Mouse (Mus musculus): ENCODE data around the gene Map3k3. TPM values are rescaled to one million over a fixed set of nuclear protein-coding genes. Genes with fewer than 3 reads are reported as not detected.
"Not testable (repeated sequence)": the region's sequence is repeated elsewhere in the genome, so short reads cannot be mapped to it uniquely, and the experiment has no call there.

The Map3k3 gene
- polyA plus RNA-seq, 1 experiment from 2014 or later, result 43.9 TPM

- ChIA-PET POLR2A (interaction anchor here (0.5 kb wide), 1 partner anchor 30 kb away, joined by 4 read pairs; no protein-coding TSS in a partner anchor), CTCF (no interaction called here)
- TF ChIP-seq CTCF (IDR thresholded peaks at IDR 0.05), result no peak
- ATAC-seq (no peak), DNase-seq (ENCODE audit: low read depth, low spot score) (no peak)
- no peaks in the 10 kb centered on the region for H3K27me3 ChIP-seq
- in situ Hi-C loops (cut with MboI; ENCODE audit: low pct_unique_long_range_greater_than_20kb), result no loop called here
These were observed 29.1 kb upstream of the Map3k3 start for GRCm38 (mm10) chr11:106055341-106055740.

- in situ Hi-C loops (cut with MboI; ENCODE audit: low pct_unique_long_range_greater_than_20kb), result no loop called here
These were observed 27.5 kb upstream of the Map3k3 start for GRCm38 (mm10) chr11:106056819-106057491.

GRCm38 (mm10) chr11:106058020-106058419 lies 26.4 kb upstream of the Map3k3 start:
- TF ChIP-seq CTCF (IDR thresholded peaks at IDR 0.05), result no peak
- H3K27me3 ChIP-seq, result no peaks in the 10 kb centered on the region
- DNase-seq (ENCODE audit: low read depth, low spot score) (no peak), ATAC-seq (no peak)
- in situ Hi-C loops (cut with MboI; ENCODE audit: low pct_unique_long_range_greater_than_20kb), result no loop called here
- ChIA-PET CTCF (no interaction called here), POLR2A (no interaction called here)

More at GRCm38 (mm10) chr11:106056819-106057491, 27.5 kb upstream of the Map3k3 start:
- ChIA-PET CTCF (no interaction called here), POLR2A (no interaction called here)
- H3K27me3 ChIP-seq, result no peaks in the 10 kb centered on the region
- TF ChIP-seq CTCF (IDR thresholded peaks at IDR 0.05), result no peak
- DNase-seq (ENCODE audit: low read depth, low spot score), result no peak
- no peak for ATAC-seq

GRCm38 (mm10) chr11:106060549-106060948 lies 23.9 kb upstream of the Map3k3 start:
- TF ChIP-seq CTCF (IDR thresholded peaks at IDR 0.05), result no peak
- in situ Hi-C loops (cut with MboI; ENCODE audit: low pct_unique_long_range_greater_than_20kb), result no loop called here
- no peak for ATAC-seq

DNA sequence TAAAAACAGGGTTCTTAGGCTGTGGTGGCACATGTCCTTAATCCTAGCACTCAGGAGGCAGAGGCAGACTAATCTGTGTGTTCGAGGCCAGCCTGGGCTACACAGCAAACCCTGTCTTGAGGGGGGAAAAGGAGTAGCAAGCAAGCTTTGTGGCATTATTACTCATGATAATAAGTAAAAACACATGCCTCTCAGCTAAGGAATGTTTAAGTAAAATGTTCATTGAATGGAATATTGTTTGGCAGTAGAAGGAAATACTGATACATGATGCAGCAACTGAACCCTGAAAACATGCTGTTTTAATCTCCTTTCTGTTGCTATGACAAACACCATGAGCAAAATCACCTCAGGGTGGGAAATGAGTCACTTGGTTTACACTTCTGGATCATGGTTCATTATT lies 23.1 kb upstream of the Map3k3 start:
- no peak for ATAC-seq
- no peaks in the 10 kb centered on the region for H3K27me3 ChIP-seq
- DNase-seq (ENCODE audit: low read depth, low spot score), result no peak
- in situ Hi-C loops (cut with MboI; ENCODE audit: low pct_unique_long_range_greater_than_20kb), result no loop called here
- ChIA-PET CTCF (interaction anchor here (1.4 to 2.0 kb wide), 3 partner anchors 8 to 134 kb away, joined by 3 to 6 read pairs (median 4); no protein-coding TSS in a partner anchor), POLR2A (no interaction called here)
- TF ChIP-seq CTCF (IDR thresholded peaks at IDR 0.05), result no peak

More at GRCm38 (mm10) chr11:106060549-106060948, 23.9 kb upstream of the Map3k3 start:
- CTCF ChIA-PET, result interaction anchor here (2.0 kb wide), 1 partner anchor 36 kb away, joined by 4 read pairs; no protein-coding TSS in a partner anchor
- H3K27me3 ChIP-seq, result no peaks in the 10 kb centered on the region
- DNase-seq (ENCODE audit: low read depth, low spot score), result no peak
- POLR2A ChIA-PET, result no interaction called here

DNA sequence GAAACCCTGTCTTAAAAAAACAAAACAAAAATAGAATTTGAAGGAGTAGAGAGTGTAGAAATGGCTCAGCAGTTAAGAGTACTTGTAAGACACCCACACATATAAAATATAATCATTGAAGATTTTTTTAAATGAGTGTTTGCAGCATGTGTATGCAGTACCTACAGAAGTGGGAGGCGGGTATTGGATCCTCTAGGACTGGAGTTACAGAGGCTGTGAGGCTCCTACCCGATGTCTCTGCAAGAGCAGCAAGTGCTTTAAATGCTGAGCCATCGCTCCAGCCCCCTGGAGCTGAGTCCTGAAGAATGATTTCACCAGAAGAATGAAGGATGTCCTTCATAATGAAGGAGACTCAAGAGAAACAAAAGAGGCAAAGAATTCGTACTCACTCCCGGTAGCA lies 20.7 kb upstream of the Map3k3 start:
- POLR2A ChIA-PET, result interaction anchor here (0.6 kb wide), 1 partner anchor 22 kb away, joined by 3 read pairs; no protein-coding TSS in a partner anchor
- TF ChIP-seq CTCF (IDR thresholded peaks at IDR 0.05), result no peak
- DNase-seq (ENCODE audit: low read depth, low spot score) (no peak), ATAC-seq (no peak)
- CTCF ChIA-PET, result no interaction called here
- in situ Hi-C loops (cut with MboI; ENCODE audit: low pct_unique_long_range_greater_than_20kb), result no loop called here
- H3K27me3 ChIP-seq, result no peaks in the 10 kb centered on the region

- no peaks in the 10 kb centered on the region for H3K27me3 ChIP-seq
- no peak for TF ChIP-seq CTCF (IDR thresholded peaks at IDR 0.05)
- POLR2A ChIA-PET, result no interaction called here
- no peak for ATAC-seq
- in situ Hi-C loops (cut with MboI; ENCODE audit: low pct_unique_long_range_greater_than_20kb), result no loop called here
- DNase-seq (ENCODE audit: low read depth, low spot score), result no peak
- CTCF ChIA-PET, result no interaction called here
These were observed 19.1 kb upstream of the Map3k3 start for GRCm38 (mm10) chr11:106065073-106065922.

GRCm38 (mm10) chr11:106065923-106066571 lies 18.4 kb upstream of the Map3k3 start, which contains the start of gene Taco1:
Taco1 (plus strand) TSS chr11:106066061.
- TF ChIP-seq CTCF (IDR thresholded peaks at IDR 0.05), result peak; percentile 46
- in situ Hi-C loops (cut with MboI; ENCODE audit: low pct_unique_long_range_greater_than_20kb), result no loop called here
- ATAC-seq, result peak; percentile 82

GRCm38 (mm10) chr11:106066616-106067015 lies 17.8 kb upstream of the Map3k3 start:
- H3K27me3 ChIP-seq; ATAC-seq; in situ Hi-C loops (cut with MboI; ENCODE audit: low pct_unique_long_range_greater_than_20kb); CTCF ChIA-PET; POLR2A ChIA-PET: not testable (repeated sequence)
- peak; percentile 68 for DNase-seq (ENCODE audit: low read depth, low spot score)

More at GRCm38 (mm10) chr11:106065923-106066571, 18.4 kb upstream of the Map3k3 start, which contains the start of gene Taco1:
- ChIA-PET POLR2A (no interaction called here), CTCF (no interaction called here)
- H3K27me3 ChIP-seq, result no peaks in the 10 kb centered on the region
- peak; percentile 77 for DNase-seq (ENCODE audit: low read depth, low spot score)

DNA sequence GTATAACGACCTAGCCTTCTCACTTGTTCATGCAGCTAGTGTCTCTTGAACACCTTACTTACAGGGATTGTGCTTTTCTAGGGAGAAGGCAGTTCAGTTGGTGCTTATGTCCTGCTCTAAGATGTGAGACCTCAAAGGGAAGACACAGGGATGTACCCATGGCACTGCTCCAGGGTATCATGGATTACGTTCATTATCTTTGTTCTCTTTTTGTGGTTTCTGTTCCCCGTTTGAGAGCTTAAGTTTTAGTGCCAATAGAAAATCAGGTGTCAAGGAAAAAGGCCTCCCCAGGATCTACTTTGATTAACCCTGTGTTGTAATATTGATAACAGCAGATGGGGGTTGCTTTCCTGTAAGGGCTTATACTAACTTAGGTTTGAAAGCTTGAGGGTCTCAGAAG lies 10.6 kb upstream of the Map3k3 start:
- DNase-seq (ENCODE audit: low read depth, low spot score) (no peak), ATAC-seq (no peak)
- no peaks in the 10 kb centered on the region for H3K27me3 ChIP-seq
- POLR2A ChIA-PET, result no interaction called here
- CTCF ChIA-PET, result no interaction called here
- no peak for TF ChIP-seq CTCF (IDR thresholded peaks at IDR 0.05)
- in situ Hi-C loops (cut with MboI; ENCODE audit: low pct_unique_long_range_greater_than_20kb), result no loop called here

Data from Patski (cell line).